Mouse (Mus musculus): ENCODE results near the gene Ctnnbip1.

GRCm38 (mm10) chr4:149475096-149475495 lies 42.9 kb upstream of the Ctnnbip1 start:
- TF ChIP-seq POLR2A (IDR thresholded peaks at IDR 0.05; ENCODE audit: borderline replicate concordance, extremely low read depth, low read depth, low read length) (no peak), CTCF (IDR thresholded peaks at IDR 0.05; ENCODE audit: insufficient read depth, low read length) (no peak)

All from lung, adult 2 months (tissue).